Mouse (Mus musculus): Measurements from ENCODE around the gene Lhx5.

GRCm38 (mm10) chr5:120447305-120447704, 15.8 kb downstream of the Lhx5 start:
- TF ChIP-seq EP300 (IDR thresholded peaks at IDR 0.05; ENCODE audit: low read depth), result no peak
- TF ChIP-seq CTCF (IDR thresholded peaks at IDR 0.05; ENCODE audit: low read depth), result no peak

Measured in liver, postnatal 0 days (tissue).